Mouse (Mus musculus) gastrocnemius, postnatal 25 days (tissue): ENCODE data around the gene Gpi1. TPM values are rescaled to one million over a fixed set of nuclear protein-coding genes. Genes with fewer than 3 reads are reported as not detected.
"Not testable (repeated sequence)": the region's sequence is repeated elsewhere in the genome, so short reads cannot be mapped to it uniquely, and the experiment has no call there.

Source experiments
- DNase-seq: peaks from one replicate; pipeline ENCODE4 v3.0.0; 2022
- total RNA-seq, 2 experiments: library from RNA; stranded (reverse); gene quantifications; 1 replicate in 1 of 2; 2 replicates in 1 of 2; pipeline ENCODE4 v1.2.3; 2021

Gpi1 gene
- total RNA-seq, 2 experiments from 2014 or later: 948 to 1,062 TPM

- no peak for DNase-seq
Measured at GRCm38 (mm10) chr7:34183794-34184193, 46.3 kb downstream of the Gpi1 start.

- no peak for DNase-seq
Measured at GRCm38 (mm10) chr7:34183356-34183755, 46.8 kb downstream of the Gpi1 start.

- DNase-seq: not testable (repeated sequence)
Measured at GRCm38 (mm10) chr7:34176241-34176640, 53.9 kb downstream of the Gpi1 start.

GRCm38 (mm10) chr7:34172251-34172650 is 57.9 kb downstream of the Gpi1 start:
- no peak for DNase-seq

- DNase-seq: no peak
Measured at GRCm38 (mm10) chr7:34169454-34169853, 60.7 kb downstream of the Gpi1 start, which contains the start of gene Uba2. TSS of gene Uba2 (minus strand) at chr7:34169599.

- peak; percentile 89 for DNase-seq
Measured at GRCm38 (mm10) chr7:34168470-34169251, 61.5 kb downstream of the Gpi1 start.

- peak; percentile 42 for DNase-seq
Measured at GRCm38 (mm10) chr7:34167766-34168469, 62.2 kb downstream of the Gpi1 start.

GRCm38 (mm10) chr7:34166850-34167249 is 63.3 kb downstream of the Gpi1 start:
- DNase-seq: no peak

- no peak for DNase-seq
Measured at GRCm38 (mm10) chr7:34165999-34166398, 64.1 kb downstream of the Gpi1 start.

GRCm38 (mm10) chr7:34164671-34165070 is 65.5 kb downstream of the Gpi1 start:
- DNase-seq: no peak

- DNase-seq: no peak
Measured at GRCm38 (mm10) chr7:34159167-34159566, 71.0 kb downstream of the Gpi1 start.

- no peak for DNase-seq
Measured at GRCm38 (mm10) chr7:34157994-34158393, 72.1 kb downstream of the Gpi1 start.

Other genes starting within 250 kb of the Gpi1 start
- not detected for gene Scgb2b27, start 216.4 kb downstream of the Gpi1 start, total RNA-seq
- not detected for gene Scgb1b27, start 208.9 kb downstream of the Gpi1 start, total RNA-seq
- not detected for gene Scgb1b30, start 134.9 kb downstream of the Gpi1 start, total RNA-seq
- 1 to 10 TPM; 4.8 to 7.0 TPM for gene Wtip, start 97.1 kb downstream of the Gpi1 start, total RNA-seq
- gene Uba2, start 60.7 kb downstream of the Gpi1 start, total RNA-seq: 10 to 100 TPM; 32.4 to 36.7 TPM
- gene Pdcd2l, start 33.7 kb downstream of the Gpi1 start, total RNA-seq: 10 to 100 TPM; 14.3 to 15.9 TPM
- gene Gm6096, start 20.7 kb upstream of the Gpi1 start, total RNA-seq: not detected
- 10 to 100 TPM; 31.6 to 38.9 TPM for gene 4931406P16Rik, start 83.2 kb upstream of the Gpi1 start, total RNA-seq
- 10 to 100 TPM; 61.8 to 73.9 TPM for gene Lsm14a, start 163.0 kb upstream of the Gpi1 start, total RNA-seq